Mouse (Mus musculus) thymus, adult 2 months (tissue): ENCODE measurements around the gene Nppa. TPM values are rescaled to one million over a fixed set of nuclear protein-coding genes. Genes with fewer than 3 reads are reported as not detected.

Source experiments
- DNase-seq: peaks from one replicate; pipeline ENCODE4 v3.0.0; 2021
- H3K27ac ChIP-seq: fragments of 200-500 bp; 2 replicates; pipeline ENCODE4 v1.5.1; 2012; ENCODE audit warnings: low read length, control low read depth; ENCODE audit not compliant: control insufficient read depth, insufficient read depth
- H3K27me3 ChIP-seq: fragments of 200-500 bp; 2 replicates; pipeline ENCODE4 v1.6.1; 2012; ENCODE audit warnings: mild to moderate bottlenecking, low read length, moderate library complexity, mixed read lengths; ENCODE audit not compliant: control insufficient read depth, insufficient read depth
- H3K36me3 ChIP-seq: fragments of 200-500 bp; 2 replicates; pipeline ENCODE4 v1.6.1; 2012; ENCODE audit warnings: mild to moderate bottlenecking, low read length, moderate library complexity; ENCODE audit not compliant: control insufficient read depth, insufficient read depth
- H3K4me1 ChIP-seq: fragments of 200-500 bp; replicated peaks from 2 replicates; pipeline ENCODE4 v1.6.1; 2012; ENCODE audit warnings: low read length; ENCODE audit not compliant: control insufficient read depth, insufficient read depth
- H3K4me3 ChIP-seq: fragments of 200-500 bp; 2 replicates; pipeline ENCODE4 v1.5.1; 2012; ENCODE audit warnings: mild to moderate bottlenecking, low read length, control low read depth, moderate library complexity; ENCODE audit not compliant: control insufficient read depth, insufficient read depth
- CTCF ChIP-seq: fragments of 200-500 bp; IDR thresholded peaks from 2 replicates; pipeline ENCODE4 v1.5.1; 2012; ENCODE audit warnings: mild to moderate bottlenecking, control low read depth, low read length, moderate library complexity, borderline replicate concordance; ENCODE audit not compliant: control insufficient read depth, poor library complexity, insufficient read depth; ENCODE audit errors: extremely low read depth
- POLR2A ChIP-seq: fragments of 200-500 bp; IDR thresholded peaks from 2 replicates; pipeline ENCODE4 v1.6.1; 2012; ENCODE audit warnings: mild to moderate bottlenecking, low read length, control low read depth, moderate library complexity; ENCODE audit not compliant: control insufficient read depth, poor library complexity, insufficient read depth; ENCODE audit errors: extremely low read depth
- WGBS: fragments of 180-500 bp; shearing (Covaris S2); methylation state at CpG from one replicate; pipeline ENCODE4 v1.1.7; 2018; 5-methylcytosine and 5-hydroxymethylcytosine counted together
- polyA plus RNA-seq: library from polyadenylated mRNA; depleted of rRNA; stranded (reverse); fragments of >200 nt; gene quantifications from 2 replicates; pipeline ENCODE4 v1.2.3, GENCODE M21; 2012

Gene Nppa
- polyA plus RNA-seq, 1 experiment = 195 TPM

- TF ChIP-seq CTCF (no peak), POLR2A (no peak)
- Histone ChIP-seq H3K36me3 (no peaks in the 10 kb centered on the region), H3K4me1 (0 out of 2 replicates have a peak, but pooled peaks cover 2% of the 10 kb centered on the region), H3K27ac (no peak within 1 kb of the TSS), H3K27me3 (no peaks in the 10 kb centered on the region), H3K4me3 (no peak within 1 kb of the TSS)
- no peak for DNase-seq
- WGBS = 32% methylated on average over 20 of the region's 20 CpGs
These were observed 15.1 kb upstream of the Nppa start, which contains the start of gene Nppb for GRCm38 (mm10) chr4:147985205-147986132. TSS of gene Nppb (plus strand) at chr4:147985788.

DNA sequence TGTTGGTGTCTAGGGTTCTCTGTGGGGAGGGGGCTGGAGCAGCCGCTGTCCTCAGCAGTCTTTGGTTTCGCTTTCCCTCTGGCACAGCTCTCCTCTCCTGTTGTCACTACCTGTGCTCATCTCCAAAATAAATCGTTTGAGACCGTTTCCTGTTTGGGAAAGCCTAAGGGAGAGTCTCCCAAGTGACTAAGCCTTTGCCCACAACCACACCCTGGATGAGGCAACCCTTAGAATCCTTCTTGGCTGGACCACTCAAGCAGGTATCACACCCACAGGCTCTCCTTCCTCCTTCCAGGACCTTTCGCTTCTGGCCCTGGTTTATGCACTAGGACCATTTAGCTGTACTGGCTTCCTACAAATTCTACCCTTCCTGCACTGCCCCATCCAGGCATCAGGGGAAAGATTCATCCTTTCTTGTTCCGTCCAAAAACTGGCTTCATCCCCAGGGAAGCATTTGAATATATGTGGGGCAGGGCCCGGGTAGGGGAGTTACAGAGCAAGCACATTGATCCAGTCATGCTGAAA, 6.9 kb upstream of the Nppa start:
- Histone ChIP-seq H3K4me3 (no peak overlapping the region), H3K27me3 (no peaks in the 10 kb centered on the region), H3K27ac (no peak overlapping the region), H3K36me3 (no peaks in the 10 kb centered on the region), H3K4me1 (no peaks in the 10 kb centered on the region; the same call in 1 of the 2 replicates)
- DNase-seq = no peak
- 52% methylated on average over 7 of the region's 7 CpGs for WGBS
- TF ChIP-seq CTCF (no peak), POLR2A (no peak)

- H3K27ac ChIP-seq = no peak overlapping the region
- no peak for DNase-seq
- no peaks in the 10 kb centered on the region for H3K36me3 ChIP-seq
- TF ChIP-seq CTCF = no peak
- TF ChIP-seq POLR2A = no peak
- no peaks in the 10 kb centered on the region; the same call in 1 of the 2 replicates for H3K4me1 ChIP-seq
- H3K4me3 ChIP-seq = no peak overlapping the region
- H3K27me3 ChIP-seq = no peaks in the 10 kb centered on the region
- WGBS = 88% methylated on average over 3 of the region's 3 CpGs
These were observed 5.2 kb upstream of the Nppa start for GRCm38 (mm10) chr4:147995311-147995710.

GRCm38 (mm10) chr4:148001013-148001789, 679 bp downstream of the Nppa start:
- H3K27me3 ChIP-seq = no peaks in the 10 kb centered on the region
- TF ChIP-seq POLR2A = no peak
- no peak for TF ChIP-seq CTCF
- H3K4me1 ChIP-seq = no peaks in the 10 kb centered on the region
- no peak overlapping the region for H3K4me3 ChIP-seq
- WGBS = 91% methylated on average over 17 of the region's 17 CpGs
- no peak overlapping the region for H3K27ac ChIP-seq
- no peak for DNase-seq
- H3K36me3 ChIP-seq = peaks cover 6% of the 10 kb centered on the region

GRCm38 (mm10) chr4:148001866-148002265, 1.3 kb downstream of the Nppa start:
- DNase-seq = no peak
- WGBS = 55% methylated on average over 8 of the region's 8 CpGs
- Histone ChIP-seq H3K36me3 (peaks cover 10% of the 10 kb centered on the region), H3K4me3 (no peak overlapping the region), H3K27ac (no peak overlapping the region), H3K4me1 (no peaks in the 10 kb centered on the region), H3K27me3 (no peaks in the 10 kb centered on the region)
- no peak for TF ChIP-seq CTCF

- 97% methylated on average over 7 of the region's 7 CpGs for WGBS
- Histone ChIP-seq H3K27ac (no peak overlapping the region), H3K4me1 (no peaks in the 10 kb centered on the region), H3K27me3 (no peaks in the 10 kb centered on the region), H3K36me3 (peaks cover 23% of the 10 kb centered on the region), H3K4me3 (no peak overlapping the region)
- no peak for DNase-seq
- TF ChIP-seq POLR2A (no peak), CTCF (no peak)
These were observed 3.8 kb downstream of the Nppa start for GRCm38 (mm10) chr4:148004361-148004760.
